Mouse (Mus musculus): Measurements from ENCODE around the gene 2310030G06Rik.

2310030G06Rik gene

DNA sequence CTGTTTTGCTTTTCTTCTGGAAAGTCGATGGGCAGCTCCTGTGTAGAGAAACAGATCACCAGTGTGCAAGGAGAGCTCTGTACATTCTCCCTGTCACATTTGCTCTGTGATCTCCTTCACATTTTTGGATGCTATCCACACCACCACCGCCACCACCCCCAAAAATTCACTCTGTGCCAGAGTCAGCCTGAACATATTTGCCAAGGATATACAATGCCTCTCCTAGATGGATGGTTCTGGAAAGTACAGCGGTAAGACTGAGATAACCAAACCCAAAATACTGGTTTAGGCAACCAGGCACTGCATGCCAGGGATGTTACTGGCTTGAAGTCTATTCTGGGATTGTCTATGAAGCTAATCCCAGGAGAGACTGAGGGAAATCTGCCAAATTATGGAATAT is 4.1 kb downstream of the 2310030G06Rik start:
- no peak for DNase-seq (ENCODE audit: low spot score)

DNA sequence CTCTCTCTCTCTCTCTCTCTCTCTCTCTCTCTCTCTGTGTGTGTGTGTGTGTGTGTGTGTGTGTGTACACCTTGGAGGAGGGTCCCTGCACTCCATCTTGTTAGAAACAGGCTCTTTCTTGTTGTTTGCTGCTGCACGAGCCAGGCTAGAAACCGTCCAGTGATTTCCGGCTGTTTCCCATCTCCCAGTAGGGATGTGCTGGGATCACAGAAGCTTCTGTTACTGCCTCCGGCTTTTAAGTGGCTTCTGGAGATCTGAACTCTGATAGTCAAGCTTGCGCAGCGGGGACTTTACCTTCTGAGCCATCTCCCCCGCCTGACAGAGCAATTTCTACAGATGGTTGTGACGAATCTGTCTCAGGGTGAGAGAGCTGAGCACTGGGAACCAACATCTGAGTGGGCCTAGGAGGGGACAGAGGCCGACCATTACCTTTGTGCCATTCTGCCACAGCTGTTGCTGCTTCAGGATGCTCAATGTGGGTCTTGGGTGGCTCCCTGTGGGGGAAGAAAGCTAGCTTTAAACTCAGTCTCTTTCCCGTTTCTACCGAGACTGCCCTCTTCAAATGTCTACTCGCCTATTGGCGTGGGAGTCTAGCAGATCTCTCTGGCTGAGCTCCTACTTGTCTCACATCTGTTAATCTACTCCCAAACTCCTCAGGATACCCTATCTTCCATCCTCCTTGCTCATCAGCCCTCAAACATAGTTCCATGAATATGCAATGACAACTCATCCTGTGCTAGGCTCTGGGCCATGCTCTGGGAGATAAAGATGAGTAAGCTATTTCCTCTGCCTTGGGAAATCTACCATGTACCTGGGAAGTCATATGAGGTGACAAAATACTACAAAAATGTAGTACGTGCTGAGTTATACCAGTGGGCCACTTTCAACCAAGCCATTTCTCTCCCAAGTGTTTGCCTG is 5.2 kb downstream of the 2310030G06Rik start:
- no peak for DNase-seq (ENCODE audit: low spot score)

DNA sequence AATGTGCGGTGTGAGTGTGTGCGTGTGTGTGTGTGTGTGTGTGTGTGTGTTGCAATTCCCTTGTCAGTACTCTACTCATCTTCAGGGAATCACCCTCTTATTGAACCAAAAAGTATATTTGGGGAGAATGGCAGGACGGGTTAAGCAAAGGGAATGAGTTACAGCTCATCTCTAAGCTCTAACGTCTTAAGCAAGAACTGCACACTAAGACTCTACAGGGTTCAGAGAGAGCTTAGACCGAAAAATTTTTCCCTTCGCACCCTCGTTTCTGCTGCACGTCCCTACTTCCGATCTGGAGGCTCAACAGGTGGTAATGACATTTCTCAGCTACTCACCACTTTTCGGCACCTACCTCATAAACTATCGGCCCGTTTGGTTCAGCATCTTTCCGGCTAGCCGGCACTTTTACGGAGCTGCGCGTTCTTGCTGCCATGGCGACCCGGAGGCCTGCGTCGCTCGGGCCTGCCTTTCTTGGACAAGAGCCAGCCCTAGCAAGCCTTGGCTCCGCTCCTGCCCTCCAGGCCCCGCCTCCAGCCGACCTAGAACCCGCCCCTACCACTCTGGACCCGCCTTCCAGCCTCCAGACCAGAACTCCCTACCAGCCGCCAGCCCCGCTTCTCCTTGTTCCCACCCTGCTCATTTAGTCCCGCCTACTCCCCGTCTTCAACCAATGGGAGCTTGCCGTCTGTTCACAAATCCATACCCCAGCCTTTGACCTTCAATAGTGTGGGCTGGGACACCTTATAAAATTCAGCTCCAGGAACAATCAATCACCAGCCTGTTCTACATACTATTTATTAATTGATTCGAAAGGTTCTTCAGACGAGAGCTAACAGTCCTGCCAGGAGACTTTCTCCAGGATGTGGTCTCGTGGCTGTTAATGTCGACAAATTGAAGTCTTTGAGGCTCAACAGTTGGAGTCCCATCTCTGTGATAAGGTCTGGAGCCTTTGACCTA is 7.1 kb downstream of the 2310030G06Rik start, which contains the start of gene Dixdc1:
TSS of gene Dixdc1 (minus strand) at position 604 of the 957 bp plus-strand sequence.
- peak; percentile 94 for DNase-seq (ENCODE audit: low spot score)

DNA sequence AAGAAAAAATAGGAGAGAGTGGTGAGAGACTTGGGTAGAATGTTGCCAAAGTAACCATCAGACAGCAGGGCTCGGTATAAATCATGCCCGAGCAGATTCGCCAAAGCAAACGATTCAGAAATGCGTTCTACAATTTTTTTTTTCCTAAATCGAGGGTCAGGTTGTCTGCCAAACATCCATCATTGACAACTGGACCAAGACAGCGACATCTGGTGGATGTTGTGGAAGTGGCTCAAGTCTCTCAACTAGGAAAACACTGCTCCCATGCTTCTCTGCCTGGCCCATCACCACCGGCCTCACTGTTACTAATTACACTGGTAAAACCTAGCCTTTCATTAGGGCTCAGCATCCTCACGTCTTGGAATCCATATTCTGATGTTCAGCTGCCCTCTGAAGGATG is 11.3 kb downstream of the 2310030G06Rik start:
- peak; percentile 54 for DNase-seq (ENCODE audit: low spot score)

DNA sequence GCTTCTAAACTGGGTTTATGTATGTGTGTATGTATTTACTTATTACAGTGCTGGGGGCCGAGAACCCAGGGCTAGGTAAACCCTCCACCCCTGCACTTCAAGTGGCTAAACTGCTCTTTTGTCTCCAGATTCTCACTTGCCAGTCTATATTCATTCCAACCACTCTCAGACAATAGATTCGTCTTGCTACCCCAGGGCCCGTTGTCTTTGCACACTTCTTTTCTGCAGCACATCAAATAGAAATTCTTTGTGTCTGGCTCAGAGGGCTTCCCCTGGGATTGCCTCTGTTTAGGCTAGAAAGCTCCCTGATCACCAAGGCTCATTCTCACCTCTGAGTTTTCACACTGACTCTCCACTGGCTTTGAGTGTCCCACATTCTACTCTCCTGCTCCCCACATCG is 13.8 kb downstream of the 2310030G06Rik start:
- DNase-seq (ENCODE audit: low spot score) = no peak

DNA sequence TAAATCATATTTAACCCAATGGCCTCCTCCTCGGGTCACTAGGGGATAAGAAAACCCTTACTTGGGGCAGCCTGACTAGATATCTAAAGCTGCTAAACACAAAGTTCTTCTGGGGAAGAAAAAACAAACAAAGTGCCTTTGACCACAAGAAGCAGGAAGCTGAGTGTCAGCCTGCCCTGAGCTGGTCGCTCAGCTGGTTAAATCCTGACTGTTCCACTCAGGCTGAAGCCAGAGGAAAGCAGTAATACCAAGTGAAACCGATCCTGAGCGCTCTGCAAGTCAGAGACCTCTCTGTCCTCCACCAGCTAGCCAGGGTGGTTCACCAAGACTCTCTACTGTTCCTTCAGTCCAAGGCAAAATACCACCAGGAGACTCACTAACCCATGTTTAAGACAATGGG is 16.7 kb downstream of the 2310030G06Rik start:
- no peak for DNase-seq (ENCODE audit: low spot score)

DNA sequence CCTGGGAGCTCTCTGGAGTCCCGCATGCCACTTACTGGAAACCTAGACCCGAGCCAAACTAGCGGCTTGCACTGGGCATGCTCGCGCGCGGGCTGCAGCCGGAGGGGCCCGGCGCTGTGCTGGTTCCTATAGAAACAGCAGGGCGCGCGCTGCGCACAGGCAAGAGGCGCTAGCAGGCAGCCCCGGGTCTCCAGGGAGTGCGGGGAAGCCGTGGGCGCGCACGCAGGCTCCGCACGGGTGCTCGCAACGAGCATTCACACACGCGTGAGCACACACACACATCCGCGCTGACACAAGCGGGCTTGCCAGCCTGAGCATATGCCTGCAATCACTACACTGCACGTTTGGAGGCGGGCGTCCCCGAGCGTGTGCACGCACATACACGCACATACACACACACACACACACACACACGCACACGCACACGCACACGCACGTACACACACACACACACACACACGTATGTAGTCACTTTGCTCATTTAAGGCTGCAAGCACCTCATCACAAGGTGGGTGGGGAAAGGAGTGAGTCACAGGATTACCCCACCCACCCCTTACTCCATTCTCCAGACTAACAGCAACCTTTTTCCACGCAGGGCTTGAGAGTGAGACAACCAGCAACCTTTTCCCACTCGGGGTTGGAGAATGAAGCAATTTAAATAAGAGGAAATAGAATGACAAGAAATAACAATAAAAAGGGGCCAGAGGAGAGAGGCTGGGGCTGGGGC is 18.2 kb downstream of the 2310030G06Rik start:
- peak; percentile 52 for DNase-seq (ENCODE audit: low spot score)

DNA sequence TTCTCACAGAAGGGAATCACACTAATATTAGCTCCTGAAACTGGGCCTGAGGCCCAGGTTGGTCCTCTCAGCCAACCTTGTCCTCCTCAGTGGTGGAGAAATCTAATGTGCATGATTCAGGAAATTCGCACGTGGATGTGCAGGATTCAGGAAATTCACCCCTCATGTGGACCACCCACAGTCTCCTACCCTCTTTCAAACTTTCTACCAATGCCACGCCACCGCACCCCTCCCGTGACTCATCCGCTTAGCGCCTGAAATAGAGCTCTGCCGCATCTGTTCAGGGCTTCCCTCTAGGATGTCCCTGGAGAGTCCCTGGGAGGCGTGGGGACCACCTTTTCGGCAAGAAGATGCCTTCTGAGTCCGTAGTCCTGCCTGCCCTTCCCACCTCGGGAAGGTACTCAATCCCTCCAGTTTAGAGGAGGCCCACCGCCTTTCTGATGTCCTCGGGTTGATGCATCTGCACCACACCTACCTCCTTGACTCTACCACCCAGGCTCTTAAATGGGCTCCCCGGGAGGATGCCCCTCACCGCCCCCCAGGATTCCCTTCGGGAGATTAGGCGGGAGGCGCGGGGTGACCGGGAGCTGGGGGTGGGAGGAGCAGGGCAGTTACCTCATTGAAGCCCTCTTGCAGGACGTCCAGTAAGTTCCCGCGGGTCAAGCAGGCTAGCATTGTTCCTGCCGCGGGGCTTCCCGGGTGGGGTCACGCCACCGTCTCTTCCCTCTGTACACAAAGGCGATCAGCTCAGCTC is 19.0 kb downstream of the 2310030G06Rik start:
- DNase-seq (ENCODE audit: low spot score) = no peak

DNA sequence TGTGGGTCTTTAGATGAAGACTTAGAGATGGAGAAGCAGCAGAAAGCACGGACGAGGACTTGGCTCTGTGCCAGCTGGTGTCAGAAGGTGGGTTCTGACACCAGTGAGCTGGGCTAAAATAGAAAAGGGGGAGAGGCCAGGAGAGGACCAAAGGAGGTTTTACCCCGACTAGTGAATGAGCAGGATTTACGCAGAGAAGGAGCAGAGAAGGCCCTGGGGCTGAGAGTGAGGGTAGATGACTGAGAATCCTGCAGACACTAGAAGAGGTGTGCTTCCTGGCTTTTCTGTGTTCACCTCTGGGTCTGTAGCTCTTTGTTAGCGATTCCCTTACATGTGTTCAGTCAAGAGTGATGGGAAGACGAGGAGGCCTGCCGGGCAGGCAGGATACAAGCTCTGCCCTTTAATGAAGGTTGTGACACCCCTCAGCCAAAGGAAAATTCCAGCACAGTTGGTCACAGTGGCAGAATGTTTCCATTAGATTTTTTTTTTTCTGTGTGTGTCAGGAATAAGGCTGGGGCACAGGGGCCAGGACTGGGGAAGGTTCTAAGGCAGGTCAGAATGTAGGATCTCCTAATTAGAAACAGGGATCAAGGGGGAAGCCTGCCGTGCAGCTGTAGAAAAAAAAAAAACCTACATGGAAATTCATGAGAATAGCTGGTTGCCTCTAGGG is 20.3 kb downstream of the 2310030G06Rik start:
- DNase-seq (ENCODE audit: low spot score) = no peak

DNA sequence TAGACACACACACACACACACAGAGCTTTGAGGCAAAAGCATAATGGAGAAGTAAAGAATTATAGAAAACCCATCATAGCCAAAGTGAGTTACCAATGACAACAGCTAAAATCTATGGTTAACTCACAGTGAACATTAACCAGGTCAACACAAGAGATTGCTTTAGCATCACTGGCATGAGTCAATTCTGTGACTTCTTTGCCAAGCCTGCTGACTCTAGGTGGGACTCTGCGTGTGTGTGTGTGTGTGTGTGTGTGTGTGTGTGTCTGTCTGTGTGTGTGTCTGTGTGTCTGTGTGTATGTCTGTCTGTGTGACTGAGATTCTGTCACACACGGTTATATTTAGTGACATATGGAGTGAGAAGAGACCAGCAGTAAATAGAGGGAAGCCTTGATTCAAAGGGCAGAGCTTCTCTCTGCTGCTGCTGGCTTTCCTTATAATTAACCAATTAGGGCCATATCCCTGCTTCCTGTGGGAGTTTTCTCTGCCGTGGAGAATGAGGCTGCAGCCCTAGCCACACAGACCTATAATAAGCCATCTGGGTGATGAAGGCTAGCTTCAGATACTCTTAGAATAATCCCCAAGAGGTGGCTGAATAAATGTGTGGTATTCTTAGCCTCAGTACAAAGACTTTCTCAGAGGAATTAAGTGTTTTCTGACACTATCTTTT is 21.5 kb downstream of the 2310030G06Rik start:
- no peak for DNase-seq (ENCODE audit: low spot score)

DNA sequence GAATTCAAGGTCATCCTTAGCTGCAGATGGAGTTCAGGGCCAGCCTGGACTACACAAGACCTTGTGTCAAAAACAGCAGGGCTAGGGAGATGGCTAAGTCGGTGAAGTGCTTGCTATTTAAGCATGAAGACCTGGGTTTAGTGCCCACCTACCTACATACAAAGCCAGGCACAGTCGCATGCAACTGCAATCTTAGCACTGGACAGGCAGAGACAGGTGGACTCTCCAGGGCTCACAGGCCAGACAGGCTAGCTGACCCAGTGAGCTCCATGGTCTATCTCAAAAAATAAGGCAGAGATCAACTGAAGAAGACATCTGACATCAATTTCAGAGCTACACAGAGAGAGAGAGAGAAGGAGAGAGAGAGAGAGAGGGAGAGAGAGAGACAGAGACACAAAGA is 22.2 kb downstream of the 2310030G06Rik start:
- no peak for DNase-seq (ENCODE audit: low spot score)

DNA sequence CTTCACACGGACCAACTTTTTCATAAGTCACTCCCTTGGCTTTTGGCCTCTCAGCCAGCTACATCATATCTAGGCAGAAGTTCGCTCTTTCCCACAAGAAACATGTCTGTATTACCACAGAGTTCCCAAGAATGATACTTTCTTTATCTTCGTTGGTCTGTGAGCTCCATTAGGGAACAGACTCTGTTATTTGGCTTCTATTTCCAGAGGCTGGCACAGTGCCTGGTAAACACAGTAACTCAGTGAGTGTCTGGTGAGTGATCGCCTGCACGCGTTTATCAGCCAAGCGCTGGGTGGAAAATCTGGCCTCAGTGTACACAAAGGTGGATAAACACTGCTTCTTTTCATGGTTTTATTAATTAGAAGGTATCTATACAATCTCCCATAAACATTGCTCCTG is 22.9 kb downstream of the 2310030G06Rik start:
- DNase-seq (ENCODE audit: low spot score) = peak; percentile 83

DNA sequence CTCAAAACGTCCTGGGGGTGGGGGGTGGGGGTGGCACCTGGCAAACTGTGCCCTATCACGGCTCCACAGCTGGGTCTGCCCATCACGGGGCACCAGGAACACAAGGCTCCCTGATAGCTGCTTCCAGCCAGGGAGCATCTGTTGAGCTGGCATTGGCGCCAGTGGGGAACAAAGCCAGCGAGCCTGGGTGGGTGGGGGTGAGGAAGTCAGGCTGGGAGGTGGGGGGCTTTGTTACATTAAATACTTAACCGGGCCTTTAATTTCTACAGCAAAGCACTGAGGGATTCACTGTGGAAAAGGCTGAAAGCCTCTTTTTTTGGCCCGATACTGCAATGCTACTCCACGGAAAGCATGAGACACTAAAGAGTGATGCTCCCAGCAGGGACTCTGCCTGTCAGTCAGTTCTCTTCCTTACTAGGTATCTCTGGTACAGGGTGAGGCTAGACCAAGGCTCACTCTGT is 23.9 kb downstream of the 2310030G06Rik start:
- no peak for DNase-seq (ENCODE audit: low spot score)

DNA sequence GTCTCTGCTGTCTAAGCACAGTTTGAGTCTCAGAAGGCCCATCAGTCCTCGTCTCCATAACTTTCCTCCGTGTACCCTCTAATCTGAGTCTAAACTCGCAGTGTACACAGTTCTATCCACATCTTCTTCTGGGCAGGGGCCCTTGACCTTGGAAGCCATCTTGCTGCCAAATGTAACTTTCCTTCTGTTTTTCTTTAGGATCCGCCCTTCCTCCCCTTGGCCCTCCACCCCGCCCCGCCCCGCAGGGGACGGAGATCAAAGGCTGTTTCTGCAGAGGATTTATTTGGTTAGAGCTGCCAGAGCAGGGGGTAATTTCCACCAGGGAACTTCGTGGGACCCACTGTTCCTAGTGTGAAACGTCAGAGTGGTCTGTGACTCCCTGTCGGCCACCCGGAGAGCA is 25.3 kb downstream of the 2310030G06Rik start:
- no peak for DNase-seq (ENCODE audit: low spot score)

DNA sequence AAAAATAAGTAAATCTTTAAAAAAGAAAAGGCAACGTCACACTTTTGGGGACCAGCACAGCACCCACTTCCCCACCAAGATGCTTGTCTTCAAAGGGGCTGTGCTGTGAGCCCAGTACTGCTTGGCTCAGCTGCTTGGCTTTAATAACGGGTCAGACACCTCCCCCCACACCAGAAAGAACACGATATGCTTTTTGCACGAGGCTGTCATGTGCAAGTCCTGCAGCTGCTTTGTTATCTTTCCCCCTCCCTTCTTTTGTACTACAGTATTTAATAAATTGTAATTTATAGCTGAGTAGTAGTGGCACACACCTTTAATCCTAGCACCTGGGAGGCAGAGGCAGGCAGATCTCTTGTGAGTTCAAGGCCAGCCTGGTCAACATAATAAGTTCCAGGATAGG is 27.5 kb downstream of the 2310030G06Rik start:
- no peak for DNase-seq (ENCODE audit: low spot score)

DNA sequence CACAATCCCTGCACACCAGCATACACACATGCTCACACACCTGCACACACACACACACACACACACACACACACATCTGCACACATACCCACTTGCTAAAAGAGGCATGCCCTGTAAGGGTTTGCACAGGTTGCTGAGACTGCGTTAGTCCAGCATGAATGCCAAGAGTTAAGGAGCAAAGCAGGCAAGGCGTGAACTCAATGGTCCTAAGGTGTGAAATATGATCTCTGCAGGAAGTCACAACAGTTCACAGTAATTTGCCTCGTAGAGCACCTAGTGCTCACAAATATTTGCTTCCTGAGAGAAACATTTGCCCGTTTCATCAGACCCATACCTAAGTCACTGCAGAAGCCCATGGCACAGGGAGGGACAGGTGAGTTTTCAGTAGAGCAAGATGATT is 32.1 kb downstream of the 2310030G06Rik start:
- DNase-seq (ENCODE audit: low spot score) = no peak

DNA sequence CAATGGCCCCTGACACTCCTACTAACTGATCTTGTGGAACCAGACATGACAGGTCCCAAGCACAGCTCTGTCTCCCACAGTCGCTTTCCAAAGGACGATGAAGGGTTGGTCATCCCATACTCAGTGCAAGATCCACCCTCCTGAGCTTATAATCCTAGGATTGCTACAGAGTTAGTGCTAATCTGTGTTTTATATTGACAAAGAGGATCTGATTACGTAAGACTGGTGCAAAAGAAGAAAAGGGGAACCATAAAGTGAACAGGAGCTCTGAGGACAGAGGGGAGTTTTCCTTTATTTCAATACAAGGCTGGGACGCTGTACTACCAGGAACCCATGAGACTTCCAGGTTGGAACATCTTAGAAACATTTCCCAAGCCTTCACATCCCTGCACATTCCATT is 35.0 kb downstream of the 2310030G06Rik start:
- DNase-seq (ENCODE audit: low spot score) = no peak

DNA sequence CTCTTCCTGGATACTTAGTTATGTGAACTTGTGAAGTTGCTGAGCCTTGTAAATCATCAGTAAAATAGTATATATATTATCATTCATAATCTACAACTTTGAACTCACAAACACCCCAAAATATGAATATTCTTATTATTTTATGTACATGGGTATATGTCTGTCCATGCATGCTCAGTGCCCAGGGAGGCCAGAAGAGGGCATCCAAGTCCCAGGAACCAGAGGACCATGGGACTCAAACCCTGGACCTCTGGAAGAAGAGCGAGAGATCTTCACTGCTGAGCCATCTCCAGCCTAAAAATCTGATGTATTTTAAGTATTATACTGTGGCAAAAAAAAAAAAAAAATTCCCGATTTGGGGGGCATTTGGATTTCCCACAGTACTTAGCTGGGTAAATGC is 37.2 kb downstream of the 2310030G06Rik start:
- DNase-seq (ENCODE audit: low spot score) = peak; percentile 26

DNA sequence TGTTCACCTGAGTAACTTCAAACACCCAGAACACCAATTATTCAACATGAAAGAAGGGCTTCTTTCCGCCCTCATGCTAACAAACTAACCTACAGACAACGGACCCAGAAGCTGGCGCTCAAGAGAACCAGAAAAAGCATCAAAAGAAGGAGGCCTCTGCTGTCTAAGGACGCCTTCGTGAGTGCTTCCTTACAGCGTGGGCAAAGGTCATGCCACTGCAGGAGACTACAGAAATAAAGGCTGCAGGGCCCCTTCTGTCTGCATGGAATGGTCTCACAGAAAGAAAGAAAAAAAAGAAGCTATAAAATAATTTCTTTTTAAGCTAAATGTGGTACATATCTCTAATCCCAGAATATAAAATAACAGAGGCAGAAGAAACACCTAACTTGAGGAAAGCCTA is 41.4 kb downstream of the 2310030G06Rik start:
- no peak for DNase-seq (ENCODE audit: low spot score)

Data from urinary bladder, postnatal 14 days (tissue).